Mouse (Mus musculus): ENCODE measurements around the gene Ppp3ca.

Ppp3ca gene

GRCm38 (mm10) chr3:136670110-136670359 is at the start of gene Ppp3ca:
Ppp3ca (plus strand) TSS chr3:136670124.
- no peak for DNase-seq (ENCODE audit: low spot score)

- DNase-seq (ENCODE audit: low spot score) = no peak
Measured at GRCm38 (mm10) chr3:136640544-136641230, 29.2 kb upstream of the Ppp3ca start.

GRCm38 (mm10) chr3:136650966-136651365 is 19.0 kb upstream of the Ppp3ca start:
- no peak for DNase-seq (ENCODE audit: low spot score)

GRCm38 (mm10) chr3:136651496-136651895 is 18.4 kb upstream of the Ppp3ca start:
- DNase-seq (ENCODE audit: low spot score) = no peak

GRCm38 (mm10) chr3:136656460-136657035 is 13.4 kb upstream of the Ppp3ca start:
- DNase-seq (ENCODE audit: low spot score) = no peak

GRCm38 (mm10) chr3:136658681-136659080 is 11.2 kb upstream of the Ppp3ca start:
- DNase-seq (ENCODE audit: low spot score) = no peak

- no peak for DNase-seq (ENCODE audit: low spot score)
Measured at GRCm38 (mm10) chr3:136665119-136665518, 4.8 kb upstream of the Ppp3ca start.

GRCm38 (mm10) chr3:136668072-136668471 is 1.9 kb upstream of the Ppp3ca start:
- no peak for DNase-seq (ENCODE audit: low spot score)

- peak; percentile 99 for DNase-seq (ENCODE audit: low spot score)
Measured at GRCm38 (mm10) chr3:136669231-136670109, 454 bp upstream of the Ppp3ca start.

- DNase-seq (ENCODE audit: low spot score) = peak; percentile 71
Measured at GRCm38 (mm10) chr3:136670360-136671131, 622 bp downstream of the Ppp3ca start.

- peak; percentile 71 for DNase-seq (ENCODE audit: low spot score)
Measured at GRCm38 (mm10) chr3:136671161-136671939, 1.4 kb downstream of the Ppp3ca start.

- DNase-seq (ENCODE audit: low spot score) = no peak
Measured at GRCm38 (mm10) chr3:136671940-136672278, 2.0 kb downstream of the Ppp3ca start.

- DNase-seq (ENCODE audit: low spot score) = no peak
Measured at GRCm38 (mm10) chr3:136672870-136673269, 2.9 kb downstream of the Ppp3ca start.

GRCm38 (mm10) chr3:136673363-136673762 is 3.4 kb downstream of the Ppp3ca start:
- DNase-seq (ENCODE audit: low spot score) = no peak

- no peak for DNase-seq (ENCODE audit: low spot score)
Measured at GRCm38 (mm10) chr3:136674486-136674885, 4.6 kb downstream of the Ppp3ca start.

GRCm38 (mm10) chr3:136676991-136677390 is 7.1 kb downstream of the Ppp3ca start:
- no peak for DNase-seq (ENCODE audit: low spot score)

GRCm38 (mm10) chr3:136678386-136678785 is 8.5 kb downstream of the Ppp3ca start:
- DNase-seq (ENCODE audit: low spot score) = no peak

- DNase-seq (ENCODE audit: low spot score) = no peak
Measured at GRCm38 (mm10) chr3:136679903-136680491, 10.1 kb downstream of the Ppp3ca start.

GRCm38 (mm10) chr3:136682242-136682641 is 12.3 kb downstream of the Ppp3ca start:
- DNase-seq (ENCODE audit: low spot score) = no peak

GRCm38 (mm10) chr3:136684191-136684958 is 14.5 kb downstream of the Ppp3ca start:
- no peak for DNase-seq (ENCODE audit: low spot score)

GRCm38 (mm10) chr3:136686429-136686828 is 16.5 kb downstream of the Ppp3ca start:
- no peak for DNase-seq (ENCODE audit: low spot score)
